Comparison of ENCODE assay signal across 26 mouse cellular contexts in the genomic region with DNA sequence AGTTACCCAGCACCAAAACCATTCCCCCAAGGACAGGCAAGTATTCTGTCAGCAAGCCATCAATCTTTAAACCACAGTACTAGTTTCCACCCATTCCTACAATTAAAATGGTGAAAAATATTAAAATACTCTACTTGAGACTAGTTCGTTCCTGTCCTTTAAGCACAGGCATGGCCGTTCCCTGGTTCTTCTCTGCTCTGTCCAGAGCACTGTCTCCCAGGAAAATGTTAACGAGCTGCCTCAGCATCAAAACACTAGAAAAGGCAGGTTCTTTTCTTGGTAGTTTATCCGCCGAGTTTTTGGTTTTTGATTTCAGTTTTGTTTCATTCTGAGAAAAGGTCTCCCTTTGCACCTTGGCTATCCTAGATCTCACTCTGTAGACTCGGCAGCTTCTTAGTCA.
"Had no signal": no experiment of that assay in that cellular context is flagged by ENCODE, and none has a peak within 500 bp of the region (broad histone marks: within the 10 kb centered on the region; RNA-seq: fewer than 3 reads in every experiment).

No protein-coding gene starts in this region.

- H3K4me3 ChIP-seq: heart, adult 2 months; heart, embryonic 13.5 days; heart, embryonic 15.5 days; hindbrain, embryonic 13.5 days; hindbrain, embryonic 15.5 days; intestine, embryonic 15.5 days; layer of hippocampus, adult 2 months; left cerebral cortex, adult 2 months; limb, embryonic 10.5 days; limb, embryonic 12.5 days had no signal

- ATAC-seq: hindbrain, postnatal 0 days; inflammation-experienced regulatory T-cells, adult 6 months; intestine, embryonic 15.5 days; intestine, postnatal 0 days had no signal

- H3K27ac ChIP-seq: heart, adult 2 months; heart, embryonic 13.5 days; heart, embryonic 15.5 days; hindbrain, embryonic 13.5 days; hindbrain, embryonic 15.5 days; hindbrain, postnatal 0 days; intestine, embryonic 15.5 days; layer of hippocampus, adult 2 months; left cerebral cortex, adult 2 months; limb, embryonic 10.5 days; limb, embryonic 12.5 days had no signal

- H3K9ac ChIP-seq: heart, embryonic 13.5 days; heart, embryonic 15.5 days; hindbrain, embryonic 13.5 days; hindbrain, embryonic 15.5 days; intestine, embryonic 15.5 days; limb, embryonic 12.5 days had no signal

- H3K9me3 ChIP-seq: heart, embryonic 13.5 days; heart, embryonic 15.5 days; hindbrain, embryonic 13.5 days; hindbrain, embryonic 15.5 days; intestine, embryonic 15.5 days; limb, embryonic 10.5 days; limb, embryonic 12.5 days had no signal

- H3K36me3 ChIP-seq: hindbrain, embryonic 13.5 days; hindbrain, embryonic 15.5 days; intestine, embryonic 15.5 days; limb, embryonic 12.5 days had no signal

- H3K4me2 ChIP-seq: heart, embryonic 11.5 days; heart, embryonic 13.5 days; heart, embryonic 15.5 days; hindbrain, embryonic 13.5 days; hindbrain, embryonic 15.5 days; intestine, embryonic 15.5 days; limb, embryonic 12.5 days; liver, embryonic 11.5 days had no signal

- DNase-seq: gastrocnemius, postnatal 14 days; gastrocnemius, postnatal 36 days; heart, adult 11 months; heart, adult 2 months; heart, postnatal 14 days; heart, postnatal 36 days; kidney, adult 18-20 months; kidney, adult 8-10 months; kidney, postnatal 10 days; kidney, postnatal 25 days; kidney, postnatal 4 days; liver had no signal

- H3K27me3 ChIP-seq: heart, embryonic 13.5 days; heart, embryonic 15.5 days; hindbrain, embryonic 13.5 days; hindbrain, embryonic 15.5 days; intestine, embryonic 15.5 days; limb, embryonic 12.5 days had no signal

- H3K4me1 ChIP-seq: intestine, embryonic 15.5 days had no signal
